Mouse (Mus musculus): ENCODE data around the gene Neurod2. TPM values are rescaled to one million over a fixed set of nuclear protein-coding genes. Genes with fewer than 3 reads are reported as not detected.

Neurod2 gene
- 100 to 1,000 TPM; 114 to 118 TPM for total RNA-seq (2021)
- long read RNA-seq, transcript Neurod2-201 (2 exons, 3,142 nt) = major isoform, 25 of 59 reads
- long read RNA-seq, partial matches to known transcripts = 0 of 59 reads
- long read RNA-seq, other reads (novel, unspliced or antisense) = 34 of 59 reads

DNA sequence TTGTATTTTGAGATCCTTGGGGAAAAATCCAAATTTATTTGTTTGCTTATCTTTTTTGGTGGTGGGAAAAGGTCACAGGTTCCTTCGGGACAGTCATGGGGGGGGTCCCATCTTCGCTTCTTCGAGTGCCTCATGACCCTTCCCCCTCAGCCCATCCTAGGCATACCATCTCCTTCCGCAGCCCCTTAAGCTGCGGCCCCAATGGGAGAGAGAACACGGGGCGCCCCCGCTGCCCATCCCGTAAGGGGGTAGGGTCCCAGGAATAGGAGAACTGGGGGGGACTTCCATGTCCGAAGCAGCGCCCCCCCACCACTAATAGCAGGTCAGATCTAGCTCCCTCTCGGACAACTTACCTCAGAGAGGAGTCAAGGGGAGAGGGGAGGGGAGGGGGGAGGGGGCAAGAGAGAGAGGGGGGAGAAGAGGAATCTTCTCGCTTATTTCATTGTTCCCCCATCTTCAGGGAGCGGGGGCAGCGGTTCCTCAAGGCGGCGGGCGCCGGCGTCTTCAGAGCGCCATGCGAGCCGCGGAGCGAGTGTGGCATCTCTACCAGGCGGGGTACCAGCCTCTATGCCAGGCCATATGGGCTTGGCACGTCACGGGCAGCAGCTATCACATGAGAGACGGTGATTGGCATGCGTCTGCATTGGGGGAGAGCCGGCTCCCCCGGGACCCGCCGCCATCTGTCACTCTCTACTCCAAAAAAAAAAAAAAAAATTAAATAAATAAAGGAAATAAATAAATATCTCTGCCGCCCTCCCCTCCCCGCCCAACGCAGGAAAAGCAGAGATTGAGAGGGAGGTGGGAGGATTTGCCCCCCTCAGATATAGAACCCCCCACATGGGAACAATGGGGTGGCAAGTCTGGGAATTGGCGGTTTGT is at the start of gene Neurod2:
Gene Neurod2 (minus strand): TSS at position 568 of the 879 bp plus-strand sequence.
- DNase-seq (ENCODE audit: low spot score in 2 of 2) = peak; percentile 80 to 86

DNA sequence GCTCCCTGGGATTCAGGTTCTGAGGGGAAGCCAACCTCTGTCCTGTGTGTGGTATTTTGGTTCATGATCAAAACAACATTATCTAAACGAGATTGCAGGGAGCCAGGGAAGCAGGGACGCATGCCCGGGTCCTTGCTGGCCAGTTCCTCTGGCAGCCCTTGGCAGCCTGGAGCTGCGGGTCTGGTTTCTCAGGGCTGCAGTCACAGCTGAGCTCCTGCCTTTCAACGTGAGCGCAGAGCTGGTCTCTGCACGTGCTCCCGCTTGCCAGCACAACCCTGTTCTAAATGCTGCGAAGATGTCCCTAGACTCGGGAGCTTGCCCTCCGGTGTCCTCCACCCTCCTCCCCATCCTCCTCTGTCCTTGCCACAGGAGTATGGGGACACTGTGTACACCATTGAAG is 48.3 kb upstream of the Neurod2 start:
- no peak for DNase-seq (ENCODE audit: low spot score in 2 of 2)

DNA sequence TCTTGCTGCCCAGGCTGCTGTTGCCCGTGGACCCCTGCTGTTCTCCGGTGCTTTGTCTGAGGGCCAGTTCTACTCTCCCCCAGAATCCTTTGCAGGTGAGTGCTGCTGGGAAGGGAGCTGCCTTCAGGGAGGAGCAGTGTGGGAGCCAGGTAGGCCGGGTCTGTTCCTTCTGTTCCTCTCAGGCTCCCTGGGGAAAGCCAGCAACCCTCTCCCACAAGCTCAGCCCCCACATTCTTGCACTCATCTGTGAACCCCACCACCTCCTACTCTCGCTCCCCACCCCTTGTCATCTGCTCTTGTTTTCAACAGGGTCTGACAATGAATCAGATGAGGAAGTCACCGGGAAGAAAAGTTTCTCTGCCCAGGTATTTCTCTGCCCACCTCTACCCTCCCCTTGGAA is 47.3 kb upstream of the Neurod2 start:
- no peak for DNase-seq (ENCODE audit: low spot score in 2 of 2)

DNA sequence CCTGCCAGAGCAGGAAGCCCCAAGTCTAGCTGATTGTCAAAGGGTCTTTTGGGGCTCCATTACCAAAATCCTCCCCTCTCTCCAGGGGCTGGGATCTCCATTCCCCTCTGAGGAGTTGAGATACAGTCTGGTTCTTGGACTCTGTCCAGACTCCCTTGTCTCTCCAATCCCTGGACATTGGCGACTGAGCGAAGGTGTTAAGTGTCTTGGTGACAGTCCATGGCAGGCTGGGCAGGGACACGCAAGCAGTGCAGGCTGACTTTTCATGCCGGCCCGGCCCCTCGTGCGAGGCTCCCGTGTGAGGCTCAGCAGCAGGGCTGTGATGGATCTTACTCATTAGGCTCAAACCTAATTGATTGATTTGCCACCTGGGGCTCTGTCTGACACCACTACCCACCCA is 44.8 kb upstream of the Neurod2 start:
- DNase-seq (ENCODE audit: low spot score in 2 of 2) = no peak

DNA sequence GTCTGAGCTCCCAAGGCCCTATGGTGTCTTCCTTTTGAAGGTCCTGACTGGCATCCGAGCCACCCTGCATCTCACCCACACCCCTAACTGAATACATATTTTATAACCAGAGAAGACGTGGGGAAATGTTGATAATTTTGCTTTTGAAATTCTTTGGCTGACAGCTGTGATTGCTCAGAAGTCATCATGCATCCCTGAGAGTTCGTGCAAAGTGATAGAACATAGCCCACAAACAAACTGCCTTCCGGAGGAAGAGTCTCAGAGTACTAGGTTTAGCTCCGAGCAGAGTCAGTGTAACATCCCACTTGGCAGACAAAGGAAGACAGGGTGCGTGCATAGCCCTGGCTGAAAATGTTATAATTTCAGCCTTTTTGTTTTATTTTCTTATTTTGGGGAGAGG is 43.8 kb upstream of the Neurod2 start:
- DNase-seq (ENCODE audit: low spot score in 2 of 2) = no peak

DNA sequence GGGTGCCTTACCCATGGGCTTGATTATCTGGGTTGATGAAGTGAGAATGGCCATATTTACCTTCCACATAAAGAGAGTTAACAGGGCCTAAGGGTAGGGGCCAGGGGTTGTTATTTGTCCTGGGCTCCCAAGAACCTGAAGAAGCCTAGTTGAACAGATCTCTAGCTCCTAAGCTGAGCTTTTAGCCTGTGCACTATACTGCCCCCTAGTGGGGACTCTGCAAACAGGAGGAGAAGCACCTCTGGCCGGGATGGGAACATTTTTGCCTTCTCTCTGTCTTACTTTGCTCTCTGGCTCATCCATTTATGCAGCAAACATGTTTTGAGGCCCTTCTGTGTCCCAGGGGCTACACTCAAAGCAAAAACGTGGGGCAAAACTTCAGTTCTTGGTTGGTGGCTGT is 43.0 kb upstream of the Neurod2 start:
- peak; percentile 69 to 71 for DNase-seq (ENCODE audit: low spot score in 2 of 2)

DNA sequence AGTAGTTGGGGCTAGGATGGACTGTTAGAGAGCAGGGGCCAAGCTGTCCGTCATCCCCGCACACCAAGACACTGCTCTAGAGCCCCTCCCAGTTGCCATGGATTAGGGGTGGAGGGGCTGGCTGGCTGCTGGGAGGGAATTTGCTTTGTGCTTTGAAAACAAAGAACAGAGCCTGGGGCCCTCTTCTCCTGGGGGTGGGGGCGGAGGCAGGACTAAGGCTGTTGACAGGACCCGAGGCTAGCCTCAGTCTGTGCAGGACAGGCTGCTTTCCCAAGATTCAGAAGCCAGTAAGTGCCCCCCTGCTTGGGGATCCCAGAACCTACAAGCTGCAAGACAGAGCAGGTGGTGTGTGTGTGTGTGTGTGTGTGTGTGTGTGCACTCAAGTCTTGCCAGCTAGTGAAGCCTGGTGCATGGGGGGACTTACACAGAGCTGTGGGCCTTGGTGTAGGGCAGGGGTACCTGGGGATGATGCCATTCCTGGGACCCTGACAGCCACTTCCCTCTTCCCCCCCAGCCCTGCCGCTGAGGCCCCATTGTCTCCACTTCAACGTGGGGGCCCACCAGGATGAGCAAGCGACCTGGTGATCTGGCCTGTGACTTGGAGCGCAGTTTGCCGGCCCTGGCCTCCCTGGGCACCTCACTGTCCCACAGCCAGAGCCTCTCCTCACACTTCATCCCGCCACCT is 42.2 kb upstream of the Neurod2 start:
- peak; percentile 44 to 52 for DNase-seq (ENCODE audit: low spot score in 2 of 2)

DNA sequence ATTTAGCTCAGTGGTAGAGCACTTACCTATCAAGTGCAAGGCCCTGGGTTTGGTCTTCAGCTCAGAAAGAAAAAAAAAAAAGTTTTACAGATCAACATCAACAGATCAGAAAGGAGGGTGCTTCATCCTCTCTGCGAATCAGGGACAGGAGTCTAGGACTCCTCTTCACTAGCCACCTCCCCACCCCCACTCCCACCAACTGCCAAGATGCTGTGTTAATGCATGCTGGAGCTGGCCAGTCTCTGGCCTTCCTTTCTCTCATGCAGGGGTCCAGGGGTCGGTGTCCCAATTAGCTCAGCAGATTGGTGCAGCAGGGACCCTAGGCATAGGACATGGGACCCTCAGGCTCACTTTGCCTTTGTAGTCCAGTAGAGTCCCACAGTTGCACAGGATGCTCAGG is 41.1 kb upstream of the Neurod2 start:
- no peak for DNase-seq (ENCODE audit: low spot score in 2 of 2)

DNA sequence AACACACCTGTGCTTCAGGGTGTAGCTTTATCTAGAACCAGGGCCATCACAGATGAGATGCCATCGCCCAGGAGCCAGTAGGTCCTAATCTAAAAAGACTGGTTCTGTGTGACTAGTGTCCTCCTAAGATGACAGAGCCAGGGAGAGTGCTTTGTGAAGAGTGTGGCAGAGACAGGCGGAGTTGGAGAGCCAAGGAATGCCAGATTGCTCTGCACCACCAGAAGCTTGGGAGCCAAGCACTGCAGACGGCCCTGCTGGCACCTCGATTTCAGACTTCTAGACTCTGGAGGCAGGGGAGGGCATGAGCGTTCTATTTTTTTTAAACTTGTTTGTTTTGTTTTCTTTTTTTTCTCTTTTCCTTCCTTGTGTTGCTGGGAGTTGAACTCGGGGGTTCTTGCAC is 39.9 kb upstream of the Neurod2 start:
- DNase-seq (ENCODE audit: low spot score in 2 of 2) = peak; percentile 37 to 39

DNA sequence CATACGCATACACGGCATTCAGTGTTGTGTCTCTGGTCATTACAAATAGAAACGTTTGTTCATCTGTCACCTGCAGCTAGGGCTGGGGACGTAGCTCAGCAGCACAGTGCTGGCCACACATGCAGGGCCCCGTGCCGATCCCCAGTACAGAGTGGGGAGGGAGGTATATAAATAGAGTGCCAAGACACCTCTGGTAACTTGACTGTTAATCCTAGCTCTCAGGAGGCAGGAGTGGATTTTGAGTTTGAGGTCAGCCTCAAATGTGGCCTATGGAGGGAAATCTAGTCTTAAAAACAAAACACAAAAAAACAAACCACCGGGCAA is 38.4 kb upstream of the Neurod2 start:
- DNase-seq (ENCODE audit: low spot score in 2 of 2) = no peak

DNA sequence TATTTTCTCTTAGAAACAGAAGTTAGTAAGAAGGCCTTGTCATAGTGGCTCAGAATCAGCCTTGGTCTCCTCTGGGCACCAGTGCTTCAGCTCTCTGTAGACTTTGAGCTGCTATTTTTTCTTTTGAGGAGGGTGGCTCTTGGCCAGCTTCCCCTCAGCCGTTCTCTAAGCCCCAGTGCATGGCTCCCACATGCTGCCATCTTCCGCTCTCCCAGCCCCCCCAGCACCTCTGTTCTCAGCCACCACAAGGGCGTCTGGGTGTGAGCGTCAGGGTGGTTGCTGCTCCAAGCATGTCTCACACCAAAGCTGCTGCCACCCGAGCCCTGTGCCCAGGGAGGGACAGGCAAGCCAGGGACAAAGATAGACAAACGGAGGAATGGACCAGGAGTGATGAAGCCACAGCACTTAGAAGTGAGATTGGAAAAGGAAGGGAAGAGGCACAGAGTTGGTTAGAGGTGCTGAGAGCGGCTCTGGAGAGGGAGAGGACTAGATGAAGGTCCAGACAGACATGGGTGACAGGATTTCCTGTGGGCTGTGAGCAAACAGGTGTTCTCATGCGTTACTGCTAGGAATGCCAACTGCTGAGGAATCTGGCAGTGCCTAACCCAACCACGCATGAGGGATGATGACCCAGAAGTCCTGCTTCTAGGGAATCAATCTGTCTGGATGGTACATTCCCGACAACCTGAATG is 37.9 kb upstream of the Neurod2 start:
- DNase-seq (ENCODE audit: low spot score in 2 of 2) = peak in 1 of 2 experiments; percentile 42

DNA sequence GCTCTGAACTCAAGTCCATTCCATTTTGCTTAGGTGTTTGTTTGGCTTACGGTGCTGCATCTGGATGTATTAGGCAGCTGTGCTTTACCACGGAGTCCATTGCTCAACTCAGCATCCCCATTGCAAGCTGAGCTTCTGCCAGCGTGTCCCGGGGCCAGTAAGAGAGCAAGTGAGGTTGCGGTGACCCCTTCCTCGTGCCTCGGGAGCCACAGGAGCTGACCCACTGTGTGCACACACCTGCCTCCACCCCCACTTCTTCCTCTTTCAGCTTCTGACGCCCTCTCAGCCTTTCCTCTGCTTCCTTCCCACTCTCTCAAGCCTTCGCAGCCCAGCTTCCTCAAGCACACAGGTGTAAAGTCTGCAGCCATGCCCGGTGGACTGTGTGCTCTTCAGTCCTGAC is 36.8 kb upstream of the Neurod2 start:
- DNase-seq (ENCODE audit: low spot score in 2 of 2) = no peak

DNA sequence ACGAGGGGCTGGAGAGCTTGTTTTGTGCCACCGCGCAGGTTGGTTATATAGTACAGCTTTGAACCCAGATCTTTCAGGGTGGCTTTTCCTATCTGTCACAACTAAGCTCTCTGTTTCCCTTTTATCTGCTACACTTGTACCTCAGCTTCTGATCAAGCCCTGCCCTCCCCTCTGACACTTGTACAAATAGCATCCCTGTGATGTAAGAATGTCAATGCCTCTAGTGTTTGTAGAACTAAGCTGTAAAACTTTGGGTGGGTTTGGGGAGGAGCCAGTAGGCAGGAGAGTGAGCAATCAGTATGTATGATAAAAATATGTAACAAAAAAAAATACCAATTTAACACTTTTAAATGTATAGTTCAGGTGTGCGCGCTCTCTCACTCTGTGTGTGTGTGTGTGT is 35.0 kb upstream of the Neurod2 start:
- DNase-seq (ENCODE audit: low spot score in 2 of 2) = no peak

DNA sequence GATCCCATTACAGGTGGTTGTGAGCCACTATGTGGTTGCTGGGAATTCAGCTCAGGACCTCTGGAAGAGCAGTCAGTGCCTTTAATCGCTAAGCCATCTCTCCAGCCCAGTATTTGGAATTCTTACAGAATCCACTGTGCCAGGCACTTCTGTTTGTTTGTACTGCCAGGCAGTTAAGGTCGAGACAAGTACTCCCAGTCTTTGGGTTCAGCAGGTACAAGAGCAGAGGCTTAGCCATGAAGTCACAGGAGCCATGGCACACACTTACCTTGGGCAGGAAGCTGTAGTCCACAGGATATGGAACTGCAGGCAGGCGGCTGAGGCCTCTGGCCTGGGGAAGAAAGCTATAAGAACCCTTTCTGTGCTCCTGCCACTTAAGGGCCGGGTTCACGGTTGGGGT is 34.4 kb upstream of the Neurod2 start:
- DNase-seq (ENCODE audit: low spot score in 2 of 2) = no peak

DNA sequence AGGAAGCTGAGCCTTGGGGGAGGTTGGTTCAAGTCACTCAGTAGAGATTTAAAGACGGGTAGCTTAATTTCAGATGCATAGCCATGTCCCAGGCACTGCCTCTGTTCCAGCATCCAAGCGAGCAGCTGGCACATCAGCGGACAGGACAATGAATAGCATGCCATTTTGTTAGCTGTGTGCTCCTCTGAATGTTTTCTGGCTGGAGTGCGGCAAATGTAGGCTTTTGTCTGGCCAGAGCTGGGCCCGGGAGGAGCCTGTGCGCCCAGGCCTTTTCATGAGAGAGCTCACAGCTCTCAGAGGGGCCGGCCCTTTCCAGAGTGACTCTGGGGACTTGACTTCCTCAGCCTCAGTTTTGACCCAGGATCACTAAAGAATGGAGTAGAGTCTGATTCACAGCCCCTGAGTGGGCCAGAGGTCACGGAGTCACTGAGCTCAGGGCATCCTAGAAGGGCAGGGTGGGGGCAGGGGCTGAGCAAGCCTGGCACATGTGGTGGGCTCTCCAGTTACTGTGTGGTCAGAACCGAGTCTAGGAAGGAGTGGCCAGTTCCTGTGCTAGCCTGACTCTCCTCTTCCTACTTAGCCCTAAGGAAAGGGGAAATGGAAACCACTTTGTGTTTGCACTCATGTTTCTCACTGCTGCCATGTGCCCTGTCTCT is 31.5 kb upstream of the Neurod2 start:
- no peak for DNase-seq (ENCODE audit: low spot score in 2 of 2)

DNA sequence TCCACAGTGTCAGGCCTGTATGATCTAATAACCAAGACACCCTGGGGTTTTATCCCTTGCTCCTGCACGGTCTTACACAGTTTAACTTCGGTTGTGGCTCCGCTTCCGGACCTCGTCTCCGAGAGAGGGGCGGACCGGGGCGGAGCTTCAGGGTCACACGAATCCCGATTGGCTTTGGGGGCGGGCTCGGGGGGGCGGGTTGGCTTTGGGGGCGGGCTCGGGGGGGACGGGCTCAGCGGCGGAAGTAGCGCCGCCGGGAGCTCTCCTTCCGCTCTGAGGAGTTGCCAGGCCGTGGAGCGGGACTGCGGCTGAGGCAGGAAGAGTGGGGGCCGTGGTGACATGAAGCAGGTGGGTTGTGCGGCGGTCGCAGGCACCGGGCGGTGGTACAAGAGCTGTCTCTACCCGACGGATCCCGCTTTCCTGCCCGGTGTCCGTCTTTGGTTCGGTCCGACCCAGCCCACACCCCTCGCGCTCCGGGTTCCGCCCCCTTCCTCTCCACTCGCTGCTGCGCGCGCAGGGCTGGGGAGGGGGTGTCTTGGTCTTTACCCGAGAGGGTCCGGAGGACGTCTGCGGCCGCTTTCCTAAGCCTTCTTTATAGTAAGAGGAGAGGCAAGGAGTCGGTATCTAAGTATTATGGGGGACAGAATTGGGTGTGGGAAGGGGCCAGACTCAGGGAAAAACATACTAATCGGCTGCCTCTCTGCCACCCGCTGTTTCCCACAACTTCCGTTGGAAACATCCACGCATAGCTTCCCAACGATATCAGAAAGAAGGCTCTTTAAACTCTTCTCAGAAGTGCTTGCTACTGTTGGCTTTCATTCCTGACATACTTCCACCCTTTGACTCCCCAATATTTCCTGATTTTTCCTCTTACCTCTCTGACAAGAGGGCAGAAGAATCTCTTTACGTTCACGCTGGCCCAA is 29.0 kb upstream of the Neurod2 start, which contains the start of gene Stard3:
Gene Stard3 (plus strand): TSS at position 208 of the 923 bp plus-strand sequence.
- peak; percentile 86 to 87 for DNase-seq (ENCODE audit: low spot score in 2 of 2)

DNA sequence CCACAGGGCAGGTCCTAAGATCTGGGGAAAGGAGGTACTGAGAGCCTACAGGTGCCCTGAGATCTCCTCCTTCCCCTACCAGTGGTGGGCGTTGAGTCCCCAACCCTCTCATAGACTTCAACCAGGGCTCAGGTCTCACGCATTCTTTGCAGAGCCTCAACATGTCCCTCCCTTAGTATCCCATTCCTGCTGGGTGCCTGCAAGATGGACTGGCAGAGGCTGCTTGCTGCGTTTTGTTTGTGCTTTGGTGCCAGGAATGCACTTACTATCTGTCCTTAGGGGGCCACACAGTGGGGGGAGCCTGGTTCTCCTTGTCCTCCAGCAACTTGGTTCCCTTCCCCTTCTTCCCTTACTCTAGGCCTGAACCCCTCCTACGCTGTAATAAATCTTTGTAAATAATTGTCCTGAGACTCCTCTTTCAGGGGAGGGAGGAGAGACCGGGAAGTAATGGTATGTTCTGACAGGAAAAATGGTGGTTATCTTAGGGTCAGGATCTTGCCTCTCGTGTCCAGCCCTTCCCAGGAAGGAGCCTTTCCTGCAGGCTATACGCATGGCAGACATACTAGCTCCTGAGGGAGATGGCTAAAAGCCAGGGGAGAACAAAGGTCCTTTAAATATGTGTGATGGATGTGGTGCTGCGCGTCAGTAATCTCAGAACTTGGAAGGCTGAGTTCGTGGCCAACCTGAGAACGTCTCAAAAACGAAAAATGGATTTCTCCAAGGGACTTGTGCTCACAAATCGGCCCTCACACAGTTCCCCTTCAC is 28.1 kb upstream of the Neurod2 start:
- DNase-seq (ENCODE audit: low spot score in 2 of 2) = no peak

DNA sequence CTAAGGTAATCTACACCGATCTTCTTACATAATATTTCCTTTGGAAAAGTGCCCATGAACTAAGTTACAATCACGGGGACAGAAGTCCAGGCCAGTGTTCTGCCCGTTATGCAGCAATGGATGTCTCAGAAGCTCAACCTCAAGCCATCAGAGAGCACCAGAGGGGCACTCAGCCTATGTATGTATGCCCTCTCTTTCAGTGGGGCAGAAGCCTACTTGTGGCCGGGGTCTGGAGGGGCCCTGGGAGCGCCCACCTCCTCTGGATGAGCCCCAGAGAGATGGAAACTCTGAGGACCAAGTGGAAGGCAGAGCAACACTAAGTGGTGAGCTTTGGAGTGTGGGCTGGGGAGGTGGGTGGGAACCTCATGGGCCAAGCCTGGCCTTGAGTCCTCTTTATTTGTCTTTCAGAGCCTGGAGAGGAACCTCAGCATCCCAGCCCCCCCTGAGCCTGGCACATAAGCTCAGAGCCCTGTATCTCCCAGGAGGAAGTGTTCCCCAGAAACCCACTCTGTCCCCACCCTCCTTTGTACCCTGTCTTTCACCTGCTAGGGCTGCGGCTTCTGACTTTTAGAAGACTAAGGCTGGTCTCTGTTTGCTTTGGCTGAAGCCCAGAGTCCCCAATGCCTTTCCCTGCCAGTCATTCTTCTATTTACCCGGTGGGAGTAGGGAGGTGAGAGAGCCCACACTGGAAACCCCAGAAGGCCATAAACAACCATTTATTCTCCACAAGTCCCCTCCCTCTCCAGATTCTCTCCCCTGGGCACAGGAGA is 27.4 kb upstream of the Neurod2 start:
- DNase-seq (ENCODE audit: low spot score in 2 of 2) = no peak
